Mouse (Mus musculus): ENCODE measurements around the gene Gm3468. TPM values are rescaled to one million over a fixed set of nuclear protein-coding genes. Genes with fewer than 3 reads are reported as not detected.
"Not testable (repeated sequence)": the region's sequence is repeated elsewhere in the genome, so short reads cannot be mapped to it uniquely, and the experiment has no call there.

Gm3468 gene
- 1 to 10 TPM; 1.8 to 2.3 TPM for total RNA-seq (2021)
- long read RNA-seq, partial matches to known transcripts: 1 of 3 reads
- long read RNA-seq, other reads (novel, unspliced or antisense): 2 of 3 reads

- peak; percentile 56 to 69 for DNase-seq (ENCODE audit: low spot score in 2 of 2)
Measured at GRCm38 (mm10) chr14:6108272-6108925, at the start of gene Gm3468. Gene Gm3468 (minus strand): TSS chr14:6108665.

- DNase-seq (ENCODE audit: low spot score in 2 of 2): not testable (repeated sequence)
Measured at GRCm38 (mm10) chr14:6125707-6126106, 17.2 kb upstream of the Gm3468 start, which contains the start of gene Gm3476. Gene Gm3476 (minus strand): TSS chr14:6125807.

DNA sequence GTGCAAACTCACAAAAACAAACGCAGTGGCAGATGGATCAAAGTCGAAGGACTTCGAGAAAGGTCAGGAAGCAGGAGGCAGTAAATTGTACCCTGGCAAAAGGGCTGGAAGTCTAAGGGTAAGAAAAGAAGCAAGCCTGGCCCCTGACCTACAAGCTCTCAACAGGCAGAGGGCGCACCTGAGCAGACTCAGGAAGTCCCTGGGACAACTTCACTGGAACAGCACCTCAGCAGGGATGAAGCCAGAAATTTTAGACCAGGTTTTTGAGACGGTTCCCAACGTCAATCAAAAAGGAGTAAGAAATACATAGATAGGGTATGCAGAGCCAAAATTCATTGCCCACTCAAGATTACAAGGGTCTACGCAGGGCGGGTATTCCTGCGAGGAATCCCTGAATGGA, 965 bp downstream of the Gm3468 start:
- not testable (repeated sequence) for DNase-seq (ENCODE audit: low spot score in 2 of 2)

DNA sequence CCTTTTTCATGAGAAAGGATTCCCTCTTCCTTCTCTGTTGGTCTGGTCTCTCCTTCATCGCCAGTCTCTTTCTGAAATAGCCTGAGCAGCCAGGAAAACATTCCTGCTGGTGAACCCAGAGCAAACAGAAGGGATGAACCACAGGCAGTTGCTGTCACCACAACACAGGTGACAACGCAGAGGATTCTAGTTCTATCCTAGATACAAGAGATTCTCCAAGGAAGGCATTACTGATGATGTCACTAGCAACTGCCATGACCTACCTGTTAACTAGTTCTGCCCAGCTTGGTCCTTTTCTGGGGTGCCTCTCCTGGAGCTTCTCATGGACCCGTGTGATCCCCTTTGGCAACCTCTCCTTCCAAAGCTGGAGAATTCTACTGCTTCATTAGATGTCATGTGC, 14.6 kb downstream of the Gm3468 start, which contains the start of gene Gm8206:
TSS of gene Gm8206 (minus strand) at position 101 of the 400 bp plus-strand sequence.
- DNase-seq (ENCODE audit: low spot score in 2 of 2): not testable (repeated sequence)

DNA sequence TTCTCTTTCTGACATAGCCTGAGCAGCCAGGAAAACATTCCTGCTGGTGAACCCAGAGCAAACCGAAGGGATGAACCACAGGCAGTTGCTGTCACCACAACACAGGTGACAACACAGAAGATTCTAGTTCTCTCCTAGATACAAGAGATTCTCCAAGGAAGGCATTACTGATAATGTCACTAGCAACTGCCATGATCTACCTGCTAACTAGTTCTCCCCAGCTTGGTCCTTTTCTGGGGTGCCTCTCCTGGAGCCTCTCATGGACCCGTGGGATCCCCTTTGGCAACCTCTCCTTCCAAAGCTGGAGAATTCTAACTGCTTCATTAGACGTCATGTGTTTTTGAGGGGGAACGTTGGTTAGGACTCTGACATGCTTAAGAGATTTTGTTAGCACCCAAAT, 50.3 kb downstream of the Gm3468 start, which contains the start of gene Gm6337:
TSS of gene Gm6337 (minus strand) at position 101 of the 400 bp plus-strand sequence.
- not testable (repeated sequence) for DNase-seq (ENCODE audit: low spot score in 2 of 2)

Other genes with a start within 250 kb of the Gm3468 start
- gene Gm8237, start 228.3 kb downstream of the Gm3468 start, total RNA-seq (2021): 1 to 10 TPM in 1 of 2 experiments, under 1 TPM in 1; 0.94 to 1.4 TPM
- 1 to 10 TPM; 1.2 to 1.6 TPM for gene Gm3248, start 146.9 kb downstream of the Gm3468 start, total RNA-seq (2021)
- under 1 TPM in 1 of 2 experiments, not detected in 1; 0.39 TPM for gene Gm3453, start 129.5 kb downstream of the Gm3468 start, total RNA-seq (2021)
- gene Gm6337, start 50.4 kb downstream of the Gm3468 start, total RNA-seq (2021): not detected
- gene Gm8206, start 14.7 kb downstream of the Gm3468 start, total RNA-seq (2021): under 1 TPM in 1 of 2 experiments, not detected in 1; 0.74 TPM
- gene Gm3476, start 17.1 kb upstream of the Gm3468 start, total RNA-seq (2021): not detected
- gene Gm21560, start 110.6 kb upstream of the Gm3468 start, total RNA-seq (2021): 1 to 10 TPM; 1.5 to 2.8 TPM
- gene Gm3411, start 178.6 kb upstream of the Gm3468 start, total RNA-seq (2021): 1 to 10 TPM; 3.5 to 4.0 TPM
- gene Gm21103, start 196.2 kb upstream of the Gm3468 start, total RNA-seq (2021): not detected
- not detected for gene Gm3618, start 235.0 kb upstream of the Gm3468 start, total RNA-seq (2021)